Mouse (Mus musculus) spleen, adult 12 weeks (tissue): ENCODE measurements at regions not wholly inside any gene's neighbourhood (a gene's known extent, or its start where the extent isn't known, plus 50 kb on each side); places are given as distances from the start of the nearest gene placed in this dataset.

Experiments
- DNase-seq: peaks from one replicate; pipeline ENCODE4 v3.0.0; 2022; ENCODE audit warnings: low spot score

- no peak for DNase-seq
Measured at GRCm38 (mm10) chr13:37658519-37658918, 119.7 kb upstream of the Rreb1 start.

GRCm38 (mm10) chr13:37660083-37660482, 118.1 kb upstream of the Rreb1 start:
- DNase-seq: no peak

GRCm38 (mm10) chr13:37660668-37661067, 117.5 kb upstream of the Rreb1 start:
- no peak for DNase-seq

GRCm38 (mm10) chr13:37664116-37664515, 114.1 kb upstream of the Rreb1 start:
- no peak for DNase-seq

- no peak for DNase-seq
Measured at GRCm38 (mm10) chr13:37666207-37667003, 111.8 kb upstream of the Rreb1 start.

- DNase-seq: no peak
Measured at GRCm38 (mm10) chr13:37667386-37667785, 110.8 kb upstream of the Rreb1 start.

GRCm38 (mm10) chr13:37667871-37668270, 110.3 kb upstream of the Rreb1 start:
- no peak for DNase-seq

- DNase-seq: no peak
Measured at GRCm38 (mm10) chr13:37671109-37671508, 107.1 kb upstream of the Rreb1 start.

- DNase-seq: peak; percentile 21
Measured at GRCm38 (mm10) chr13:37674676-37675350, 103.4 kb upstream of the Rreb1 start.

GRCm38 (mm10) chr13:37675718-37676117, 102.5 kb upstream of the Rreb1 start:
- no peak for DNase-seq

- DNase-seq: no peak
Measured at GRCm38 (mm10) chr13:37676912-37677311, 101.3 kb upstream of the Rreb1 start.

- no peak for DNase-seq
Measured at GRCm38 (mm10) chr13:37678251-37678650, 99.9 kb upstream of the Rreb1 start.

GRCm38 (mm10) chr13:37678772-37679171, 99.4 kb upstream of the Rreb1 start:
- DNase-seq: no peak

GRCm38 (mm10) chr13:37680837-37681619, 97.2 kb upstream of the Rreb1 start:
- DNase-seq: no peak

- DNase-seq: no peak
Measured at GRCm38 (mm10) chr13:37683045-37683679, 95.0 kb upstream of the Rreb1 start.

GRCm38 (mm10) chr13:37685617-37686016, 92.6 kb upstream of the Rreb1 start:
- DNase-seq: no peak

GRCm38 (mm10) chr13:37686109-37686508, 92.1 kb upstream of the Rreb1 start:
- DNase-seq: no peak

GRCm38 (mm10) chr13:37689127-37689777, 88.9 kb upstream of the Rreb1 start:
- DNase-seq: no peak

GRCm38 (mm10) chr13:37691855-37692445, 86.2 kb upstream of the Rreb1 start:
- no peak for DNase-seq

- no peak for DNase-seq
Measured at GRCm38 (mm10) chr13:37693617-37694016, 84.6 kb upstream of the Rreb1 start.

- no peak for DNase-seq
Measured at GRCm38 (mm10) chr13:37704475-37704874, 73.7 kb upstream of the Rreb1 start.
